In the genomic region with DNA sequence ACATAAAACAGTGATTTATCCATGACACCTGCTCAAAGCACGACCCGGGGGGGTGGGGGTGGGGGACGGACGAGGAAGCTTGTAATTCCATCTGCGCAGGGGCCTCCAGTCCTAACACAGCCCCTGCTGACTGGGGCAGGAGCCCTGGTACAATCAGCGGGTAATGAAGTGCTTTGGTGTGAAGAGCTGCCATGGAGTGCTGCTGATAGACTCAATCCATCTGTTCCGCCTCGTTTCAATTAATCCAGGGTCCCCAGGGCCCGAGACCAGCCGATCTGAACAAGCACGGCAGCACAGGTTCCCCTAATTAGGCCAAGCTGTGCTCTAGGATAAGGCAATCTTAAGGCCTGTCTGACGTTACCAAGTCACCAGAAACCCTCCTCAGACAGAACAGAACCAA, we compare ENCODE assay signal across 10 mouse cellular contexts. TPM values are rescaled to one million over a fixed set of nuclear protein-coding genes. Genes with fewer than 3 reads are reported as not detected.
DNase-seq lines count a peak whose midpoint lies in the region; ATAC-seq lines count a peak whose summit lies in the region.
"Had no signal": no experiment of that assay in that cellular context is flagged by ENCODE, and none has a peak within 500 bp of the region (broad histone marks: within the 10 kb centered on the region; RNA-seq: fewer than 3 reads in every experiment).

No protein-coding gene starts in this region.

- H3K27me3 ChIP-seq in forebrain, embryonic 13.5 days: no peaks in the 10 kb centered on the region
- H3K27me3 ChIP-seq in limb, embryonic 13.5 days: peaks cover 35% of the 10 kb centered on the region
- H3K27me3 ChIP-seq: liver, embryonic 15.5 days had no signal

- H3K27ac ChIP-seq in forebrain, embryonic 13.5 days: peak overlapping the region; percentile 88
- no peak overlapping the region for H3K27ac ChIP-seq in limb, embryonic 13.5 days
- H3K27ac ChIP-seq: heart, embryonic 15.5 days; liver, embryonic 15.5 days had no signal

- H3K9me3 ChIP-seq in forebrain, embryonic 13.5 days (replicated peaks): no peaks in the 10 kb centered on the region
- H3K9me3 ChIP-seq in limb, embryonic 13.5 days: no peaks in the 10 kb centered on the region
- H3K9me3 ChIP-seq: heart, embryonic 15.5 days; liver, embryonic 15.5 days had no signal

- 0 out of 2 replicates have a peak overlapping the region, but pooled peaks have one; percentile 13 for H3K4me2 ChIP-seq in forebrain, embryonic 13.5 days
- H3K4me2 ChIP-seq in limb, embryonic 13.5 days (replicated peaks): peak overlapping the region; percentile 21
- H3K4me2 ChIP-seq: heart, embryonic 15.5 days; liver, embryonic 15.5 days had no signal

- no peak overlapping the region for H3K4me3 ChIP-seq in forebrain, embryonic 13.5 days
- H3K4me3 ChIP-seq in limb, embryonic 13.5 days: no peak overlapping the region
- H3K4me3 ChIP-seq: heart, embryonic 15.5 days; liver, embryonic 15.5 days had no signal

- peak; percentile 31; the same call in 1 of the 2 replicates for ATAC-seq in cerebellum, adult (ENCODE audit: insufficient number of reproducible peaks, low FRiP score, low TSS enrichment)
- peak; percentile 80 for ATAC-seq in forebrain, embryonic 13.5 days
- peak; percentile 59; the same call in 1 of the 2 replicates for ATAC-seq in limb, embryonic 13.5 days (ENCODE audit: low FRiP score, low read depth)
- ATAC-seq in megakaryocyte progenitor cell, adult 5-6 weeks (replicated peaks; ENCODE audit: poor library complexity): no peak

- no peak overlapping the region for H3K9ac ChIP-seq in forebrain, embryonic 13.5 days
- peak overlapping the region; percentile 19; the same call in 1 of the 2 replicates for H3K9ac ChIP-seq in limb, embryonic 13.5 days
- H3K9ac ChIP-seq: heart, embryonic 15.5 days; liver, embryonic 15.5 days had no signal

- 9% methylated on average over 12 of the region's 12 CpGs for WGBS in forebrain, embryonic 13.5 days
- 6% methylated on average over 12 of the region's 12 CpGs for WGBS in limb, embryonic 13.5 days

- DNase-seq in cerebellum, postnatal 36 days: no peak
- DNase-seq in MN1 (ENCODE audit: low spot score): peak; percentile 52
- DNase-seq in ovary, postnatal 36 days (ENCODE audit: low spot score): no peak
- DNase-seq in thymus, postnatal 14 days: no peak

- H3K4me1 ChIP-seq in forebrain, embryonic 13.5 days: peaks cover 57% of the 10 kb centered on the region
- H3K4me1 ChIP-seq in limb, embryonic 13.5 days: peaks cover 54% of the 10 kb centered on the region
- H3K4me1 ChIP-seq: heart, embryonic 15.5 days had no signal

- H3K36me3 ChIP-seq in forebrain, embryonic 13.5 days (ENCODE audit: poor library complexity, severe bottlenecking): no peaks in the 10 kb centered on the region; the same call in 1 of the 2 replicates
- no peaks in the 10 kb centered on the region for H3K36me3 ChIP-seq in limb, embryonic 13.5 days
- H3K36me3 ChIP-seq: heart, embryonic 15.5 days; liver, embryonic 15.5 days had no signal

RNA-seq across cellular contexts. Expression of gene Ccdc88c, which starts 38.6 kb away (rescaled TPM):
- 20.7 and 21.4 TPM in 2 replicates for polyA plus RNA-seq in forebrain, embryonic 13.5 days (2015; fragmentation: Nextera tagmentation; extraction: Ambion mirVana)
- polyA plus RNA-seq in limb, embryonic 13.5 days (2015; fragmentation: Nextera tagmentation; extraction: Ambion mirVana): 2.9 and 3.7 TPM in 2 replicates
- total RNA-seq in megakaryocyte progenitor cell, adult 5-6 weeks (2015): 29.2 and 42.9 TPM in 2 replicates
- 78.9 and 97.7 TPM in 2 replicates for total RNA-seq in megakaryocyte progenitor cell, adult 5-6 weeks (2017)
